In genomic region chr2:120454987-120455386, GRCm38 (mm10) we compare ENCODE assay signal across 20 mouse cellular contexts. TPM values are rescaled to one million over a fixed set of nuclear protein-coding genes. Genes with fewer than 3 reads are reported as not detected.
A peak's percentile ranks its signal among the peaks of the same experiment; 100 is the strongest.
DNase-seq lines count a peak whose midpoint lies in the region; ATAC-seq lines count a peak whose summit lies in the region.
"Had no signal": no experiment of that assay in that cellular context is flagged by ENCODE, and none has a peak within 500 bp of the region (broad histone marks: within the 10 kb centered on the region; RNA-seq: fewer than 3 reads in every experiment).

No protein-coding gene starts in this region.

- intact Hi-C loops in heart, postnatal 10 days (cut with DNase I) = no loop called here

- DNase-seq in heart, adult 11 months = peak; percentile 66
- no peak for DNase-seq in heart, postnatal 10 days
- DNase-seq in thymus, postnatal 10 days (ENCODE audit: low spot score in 2 of 2) = peak; percentile 79 to 83
- DNase-seq in kidney, adult 18-20 months = no peak
- no peak for DNase-seq in right cerebral cortex, postnatal 4 days
- DNase-seq in ovary, postnatal 10 days (ENCODE audit: low spot score) = no peak
- DNase-seq: adrenal gland, postnatal 10 days; cerebellum, adult 18-20 months; cerebellum, postnatal 25 days; gastrocnemius, postnatal 25 days; heart, adult 18-20 months; kidney, postnatal 25 days; liver; lung, embryonic 14.5 days; lung, postnatal 14 days had no signal

- 0 out of 2 replicates have a peak, but pooled peaks have one; percentile 17 for ATAC-seq in megakaryocyte progenitor cell, adult 5-6 weeks (replicated peaks; ENCODE audit: poor library complexity)
- ATAC-seq: forebrain, embryonic 13.5 days; intestine, embryonic 16.5 days; midbrain, embryonic 16.5 days; Patski had no signal

RNA-seq across cellular contexts. Expression of gene Capn3, which starts 0.8 kb away (rescaled TPM):
- total RNA-seq in heart, postnatal 10 days (2021) = 1 to 10 TPM in 1 of 2 experiments, under 1 TPM in 1; 0.84 to 1.1 TPM
- 0.95 and 2.2 TPM in 2 replicates for total RNA-seq in megakaryocyte progenitor cell, adult 5-6 weeks (2015)
- 0.68 and 1.2 TPM in 2 replicates for total RNA-seq in megakaryocyte progenitor cell, adult 5-6 weeks (2017)

RNA-seq across cellular contexts. Expression of gene Tmem87a, which starts 51.1 kb away (rescaled TPM):
- total RNA-seq in heart, postnatal 10 days (2021) = 10 to 100 TPM; 21.0 to 23.8 TPM
- 29.7 and 31.0 TPM in 2 replicates for total RNA-seq in megakaryocyte progenitor cell, adult 5-6 weeks (2015)
- total RNA-seq in megakaryocyte progenitor cell, adult 5-6 weeks (2017) = 63.3 and 70.2 TPM in 2 replicates

RNA-seq across cellular contexts. Expression of gene Ganc, which starts 51.3 kb away (rescaled TPM):
- 10 to 100 TPM; 20.6 to 22.0 TPM for total RNA-seq in heart, postnatal 10 days (2021)
- 17.4 and 21.8 TPM in 2 replicates for total RNA-seq in megakaryocyte progenitor cell, adult 5-6 weeks (2015)
- total RNA-seq in megakaryocyte progenitor cell, adult 5-6 weeks (2017) = 18.8 and 25.2 TPM in 2 replicates

Comparison
In these comparisons a context has a peak if more than half of its experiments do, and no peak if none do; other contexts are left out.
1. DNase-seq: peak in heart, adult 11 months (single experiment) and thymus, postnatal 10 days (2 of 2); none in heart, postnatal 10 days (0 of 2), kidney, adult 18-20 months (single experiment), right cerebral cortex, postnatal 4 days (single experiment) and ovary, postnatal 10 days (single experiment).